Mouse (Mus musculus) liver, embryonic 11.5 days (tissue): ENCODE measurements around the gene Sntg2. TPM values are rescaled to one million over a fixed set of nuclear protein-coding genes. Genes with fewer than 3 reads are reported as not detected.

Source experiments
- ATAC-seq: fragments of 200-750 bp; cut with Nextera tagmentation; replicated peaks from 2 replicates; pipeline ENCODE4 v1.8.0; 2017; ENCODE audit warnings: moderate number of reproducible peaks, mild to moderate bottlenecking, moderate TSS enrichment, moderate library complexity; ENCODE audit not compliant: low FRiP score
- DNase-seq: peaks from one replicate; pipeline ENCODE4 v3.0.0-alpha.2; 2017; ENCODE audit warnings: low spot score
- H3K27ac ChIP-seq: fragments of 300-500 bp; sonication (generic); 2 replicates; pipeline ENCODE4 v1.5.1; 2014; ENCODE audit warnings: mild to moderate bottlenecking, low read depth, low read length, control low read depth
- H3K27me3 ChIP-seq: fragments of 300-500 bp; sonication (generic); replicated peaks from 2 replicates; pipeline ENCODE4 v1.6.1; 2014; ENCODE audit warnings: low read length, mixed read lengths; ENCODE audit not compliant: control insufficient read depth, insufficient read depth
- H3K36me3 ChIP-seq: fragments of 300-500 bp; sonication (generic); 2 replicates; pipeline ENCODE4 v1.6.1; 2014; ENCODE audit warnings: mild to moderate bottlenecking, low read length, moderate library complexity, mixed read lengths; ENCODE audit not compliant: control insufficient read depth, insufficient read depth
- H3K4me1 ChIP-seq: fragments of 300-500 bp; sonication (generic); replicated peaks from 2 replicates; pipeline ENCODE4 v1.6.1; 2014; ENCODE audit warnings: low read length, mixed read lengths; ENCODE audit not compliant: control insufficient read depth, insufficient read depth
- H3K4me2 ChIP-seq: fragments of 300-500 bp; sonication (generic); 2 replicates; pipeline ENCODE4 v1.6.1; 2014; ENCODE audit warnings: mild to moderate bottlenecking, control low read depth, moderate library complexity
- H3K4me3 ChIP-seq: fragments of 300-500 bp; sonication (generic); 2 replicates; pipeline ENCODE4 v1.5.1; 2014; ENCODE audit warnings: low read depth, low read length, control low read depth
- H3K9ac ChIP-seq: fragments of 300-500 bp; sonication (generic); 2 replicates; pipeline ENCODE4 v1.6.1; 2014; ENCODE audit warnings: low read depth, low read length, control low read depth
- H3K9me3 ChIP-seq: fragments of 300-500 bp; sonication (generic); 2 replicates; pipeline ENCODE4 v1.6.1; 2016; ENCODE audit warnings: low read length, inconsistent platforms, mixed read lengths; ENCODE audit not compliant: control insufficient read depth
- WGBS: fragments of 180-500 bp; shearing (Covaris S2); extraction: QIAGEN DNeasy Blood & Tissue Kit; methylation state at CpG from one replicate; pipeline ENCODE4 v1.1.7; 2014; 5-methylcytosine and 5-hydroxymethylcytosine counted together
- polyA plus RNA-seq: library from polyadenylated mRNA; unstranded; fragments of >200 nt; fragmentation: Nextera tagmentation; extraction: Ambion mirVana; gene quantifications from 2 replicates; pipeline ENCODE4 v1.2.1, GENCODE M21; 2014

Sntg2 gene
- polyA plus RNA-seq, 1 experiment from 2014 or later: 1.5 TPM

DNA sequence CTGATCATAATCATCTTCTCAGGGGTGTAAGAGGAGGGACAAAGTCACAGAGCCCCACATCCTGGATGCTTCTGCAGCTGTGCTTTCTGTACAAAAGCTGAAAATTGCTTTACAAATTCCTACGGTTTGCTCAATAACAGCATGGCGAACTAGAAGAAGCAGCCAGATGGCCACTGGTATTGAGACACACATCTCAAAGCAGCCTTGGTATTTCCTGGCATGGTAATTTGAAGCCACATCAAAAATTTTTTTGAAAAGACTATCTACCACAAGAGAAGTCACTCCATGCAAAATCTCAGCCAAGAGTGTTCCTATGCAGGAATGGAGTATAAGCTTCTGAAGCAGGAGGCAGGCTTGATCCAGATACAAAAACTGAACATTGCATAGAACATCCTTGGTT, 195.6 kb downstream of the Sntg2 start:
- Histone ChIP-seq H3K9me3 (no peaks in the 10 kb centered on the region), H3K27me3 (no peaks in the 10 kb centered on the region), H3K4me2 (no peak overlapping the region), H3K9ac (no peak overlapping the region), H3K36me3 (no peaks in the 10 kb centered on the region), H3K4me1 (no peaks in the 10 kb centered on the region), H3K27ac (no peak overlapping the region), H3K4me3 (no peak overlapping the region)
- DNase-seq (no peak), ATAC-seq (no peak)
- 87% methylated on average over 2 of the region's 2 CpGs for WGBS

DNA sequence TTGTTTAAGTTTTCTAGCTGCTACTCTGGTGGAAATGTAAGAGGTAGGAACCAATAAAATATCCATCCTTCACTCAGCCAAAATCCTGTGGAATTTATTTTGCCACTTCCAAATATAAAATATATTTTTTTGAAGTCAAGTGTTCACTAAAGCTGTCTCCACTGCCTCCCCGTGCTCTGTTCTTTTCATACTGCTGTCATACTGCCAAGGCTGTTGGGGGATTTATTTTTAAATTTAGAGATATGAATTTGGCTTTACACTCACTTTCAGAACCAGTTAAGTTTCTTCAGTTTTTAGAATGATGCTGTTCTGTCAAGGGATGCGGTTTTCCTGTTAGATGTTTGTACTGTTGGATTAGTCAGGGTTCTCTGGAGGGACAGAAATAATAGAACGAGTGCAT, 204.7 kb downstream of the Sntg2 start:
- H3K4me3 ChIP-seq: no peak overlapping the region
- 76% methylated on average over 3 of the region's 3 CpGs for WGBS
- no peaks in the 10 kb centered on the region for H3K36me3 ChIP-seq
- H3K27ac ChIP-seq: no peak overlapping the region
- H3K9ac ChIP-seq: no peak overlapping the region
- no peak overlapping the region for H3K4me2 ChIP-seq
- H3K9me3 ChIP-seq: no peaks in the 10 kb centered on the region
- H3K4me1 ChIP-seq: no peaks in the 10 kb centered on the region
- no peaks in the 10 kb centered on the region for H3K27me3 ChIP-seq
- DNase-seq (no peak), ATAC-seq (no peak)

DNA sequence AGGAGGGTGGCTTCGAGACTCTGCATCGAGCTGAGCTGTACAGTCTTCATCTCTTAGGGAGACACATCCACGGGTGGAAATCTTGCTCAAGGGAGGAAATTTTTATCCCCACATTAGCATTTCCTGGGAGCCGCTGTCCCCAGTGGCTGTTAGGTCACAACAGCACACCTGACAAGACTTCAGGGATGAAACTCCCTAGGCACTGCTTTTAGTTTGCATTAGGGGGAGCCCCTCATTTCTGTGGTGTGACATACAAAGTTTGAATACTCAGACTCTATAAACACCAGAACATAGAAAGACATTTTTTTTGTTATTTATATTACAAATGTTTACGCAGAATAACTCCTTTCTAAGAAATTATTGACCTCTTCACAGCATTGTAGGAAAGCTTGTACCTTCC, 208.6 kb downstream of the Sntg2 start:
- ATAC-seq (no peak), DNase-seq (no peak)
- Histone ChIP-seq H3K4me2 (no peak overlapping the region), H3K36me3 (no peaks in the 10 kb centered on the region), H3K27ac (no peak overlapping the region), H3K9me3 (no peaks in the 10 kb centered on the region), H3K9ac (no peak overlapping the region), H3K4me3 (no peak overlapping the region), H3K27me3 (no peaks in the 10 kb centered on the region), H3K4me1 (no peaks in the 10 kb centered on the region)
- WGBS: 82% methylated on average over 5 of the region's 5 CpGs

DNA sequence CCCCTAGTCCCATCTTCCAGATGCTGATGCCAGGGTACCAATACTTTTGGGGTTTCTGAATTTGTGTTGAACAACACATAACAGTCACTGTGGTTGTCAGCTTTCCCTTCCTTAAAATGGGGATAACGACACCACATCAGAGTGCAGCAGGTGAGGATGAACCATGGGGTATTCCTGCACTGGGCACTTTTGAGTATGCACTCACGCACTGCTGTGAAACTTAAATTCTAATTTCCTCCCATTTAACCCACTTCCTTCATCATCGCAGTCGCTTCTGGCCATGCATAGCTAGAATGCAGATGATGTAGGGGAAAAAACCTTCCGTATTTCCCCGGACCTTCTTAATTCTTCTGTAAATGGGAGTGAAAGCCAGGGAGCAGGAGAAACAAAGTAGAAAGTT, 209.2 kb downstream of the Sntg2 start:
- Histone ChIP-seq H3K4me1 (no peaks in the 10 kb centered on the region), H3K27ac (no peak overlapping the region), H3K27me3 (no peaks in the 10 kb centered on the region), H3K36me3 (no peaks in the 10 kb centered on the region), H3K9me3 (no peaks in the 10 kb centered on the region), H3K4me2 (no peak overlapping the region), H3K9ac (no peak overlapping the region), H3K4me3 (no peak overlapping the region)
- 90% methylated on average over 6 of the region's 6 CpGs for WGBS
- ATAC-seq (no peak), DNase-seq (no peak)

DNA sequence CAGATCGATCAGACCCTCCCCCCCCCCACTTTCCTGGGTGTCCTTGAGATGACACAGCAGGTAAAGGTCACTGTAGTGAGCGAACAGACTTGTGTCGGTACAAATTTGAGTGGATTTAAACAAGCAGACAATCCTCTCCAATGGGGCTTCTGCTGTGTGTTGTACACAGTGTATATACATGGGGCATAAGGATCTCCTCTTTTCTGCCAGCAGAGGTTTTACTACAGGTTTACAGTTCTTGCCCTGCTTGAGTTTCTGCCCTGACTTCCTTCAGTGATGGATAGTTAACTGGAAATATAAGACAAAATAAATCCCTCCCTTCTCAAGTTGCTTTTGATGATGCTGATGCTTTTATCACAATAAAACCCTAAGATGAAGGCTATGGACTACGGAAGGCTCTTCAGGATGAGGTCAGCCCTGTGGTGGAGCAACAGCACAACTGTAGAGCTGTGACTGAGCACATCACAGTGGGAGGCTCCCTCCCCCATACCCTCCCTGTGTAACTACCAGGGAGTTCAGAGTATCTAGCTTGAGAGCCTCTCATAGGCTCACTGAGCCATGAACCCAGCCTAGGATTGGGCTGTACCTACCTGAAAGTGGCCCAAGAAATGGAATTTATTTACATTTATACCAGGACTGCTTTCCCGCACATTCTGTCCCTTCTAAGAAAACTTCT, 211.3 kb downstream of the Sntg2 start:
- Histone ChIP-seq H3K27ac (no peak overlapping the region), H3K9ac (no peak overlapping the region), H3K4me1 (no peaks in the 10 kb centered on the region), H3K36me3 (no peaks in the 10 kb centered on the region), H3K27me3 (no peaks in the 10 kb centered on the region), H3K4me3 (no peak overlapping the region), H3K4me2 (no peak overlapping the region), H3K9me3 (no peaks in the 10 kb centered on the region)
- ATAC-seq (no peak), DNase-seq (no peak)
- 74% methylated on average over 5 of the region's 5 CpGs for WGBS

DNA sequence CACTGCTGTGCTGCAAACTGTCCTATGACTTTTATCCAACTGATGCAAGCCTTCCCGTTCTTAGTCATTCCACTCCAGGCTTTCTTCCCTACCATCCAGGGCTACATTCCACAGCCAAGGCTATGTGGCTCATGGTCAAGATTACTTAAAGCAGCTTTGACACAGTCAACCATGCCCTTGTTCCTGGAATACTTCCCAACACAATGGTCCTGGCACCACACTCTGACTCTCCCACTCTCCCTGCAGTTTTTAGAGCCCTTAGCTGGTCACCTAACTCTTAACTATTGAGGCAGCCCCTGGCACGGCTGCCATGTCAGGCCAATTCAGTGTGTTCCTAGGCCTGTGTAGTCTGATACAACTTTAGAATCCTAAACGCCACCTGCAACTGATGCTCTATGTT, 212.7 kb downstream of the Sntg2 start:
- Histone ChIP-seq H3K9ac (no peak overlapping the region), H3K4me1 (no peaks in the 10 kb centered on the region), H3K27ac (no peak overlapping the region), H3K9me3 (no peaks in the 10 kb centered on the region), H3K27me3 (no peaks in the 10 kb centered on the region), H3K4me3 (no peak overlapping the region), H3K36me3 (no peaks in the 10 kb centered on the region), H3K4me2 (no peak overlapping the region)
- DNase-seq (no peak), ATAC-seq (no peak)
- 80% methylated on average over 3 of the region's 3 CpGs for WGBS

DNA sequence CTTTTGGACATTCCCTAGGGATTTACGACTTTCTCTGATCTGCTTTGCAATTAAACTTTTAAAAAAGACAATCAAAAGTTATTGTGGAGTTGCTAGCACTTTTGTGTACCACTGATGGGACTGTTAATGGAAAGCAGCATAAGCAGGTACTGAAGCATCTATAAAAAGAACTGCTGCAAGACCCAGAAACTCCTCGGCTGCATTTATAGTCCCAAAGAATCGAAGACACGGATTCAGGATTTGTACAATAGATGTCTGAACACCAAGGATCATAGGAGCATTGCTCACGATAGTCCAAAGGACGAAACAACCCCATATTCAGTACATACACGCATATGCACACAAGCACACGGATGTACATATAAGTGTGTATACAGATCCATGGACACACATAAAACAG, 213.4 kb downstream of the Sntg2 start:
- H3K27ac ChIP-seq: no peak overlapping the region

DNA sequence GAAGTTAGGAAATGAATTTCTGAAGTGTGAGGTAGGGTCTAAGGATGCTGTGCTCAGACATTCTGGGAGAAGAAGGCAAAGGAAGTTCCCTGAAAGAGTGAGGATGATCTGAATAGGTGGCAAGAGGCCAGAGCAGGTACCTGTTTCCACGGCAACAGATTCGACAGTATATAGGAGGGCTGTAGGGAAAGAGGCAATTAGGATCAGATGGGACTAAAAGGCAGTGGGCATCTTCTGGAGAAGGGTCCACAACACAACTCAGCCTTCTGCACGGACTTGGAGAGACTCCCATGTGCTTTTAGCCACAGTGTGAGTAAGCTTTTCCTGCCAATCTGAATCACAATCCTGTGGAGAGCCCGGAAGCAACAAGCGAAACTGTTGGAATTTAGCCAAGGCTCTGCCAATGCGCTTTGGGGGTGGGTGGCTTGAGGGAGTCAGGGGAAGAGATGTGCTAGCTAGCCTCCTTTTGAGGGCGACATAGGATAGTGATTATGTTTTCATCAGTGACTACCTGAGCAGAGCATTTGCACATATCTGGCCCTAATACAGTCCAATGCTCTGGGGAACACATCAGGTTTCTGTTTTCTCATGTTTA, 219.0 kb downstream of the Sntg2 start:
- no peak overlapping the region for H3K27ac ChIP-seq
- no peaks in the 10 kb centered on the region for H3K27me3 ChIP-seq
- H3K9ac ChIP-seq: no peak overlapping the region
- no peaks in the 10 kb centered on the region for H3K9me3 ChIP-seq
- WGBS: 76% methylated on average over 7 of the region's 7 CpGs
- H3K36me3 ChIP-seq: no peaks in the 10 kb centered on the region
- H3K4me2 ChIP-seq: no peak overlapping the region
- no peak for ATAC-seq
- no peak for DNase-seq
- H3K4me3 ChIP-seq: no peak overlapping the region
- H3K4me1 ChIP-seq: no peaks in the 10 kb centered on the region

More for the DNA sequence above, 213.4 kb downstream of the Sntg2 start:
- WGBS: 82% methylated on average over 8 of the region's 8 CpGs
- Histone ChIP-seq H3K4me2 (no peak overlapping the region), H3K27me3 (no peaks in the 10 kb centered on the region), H3K36me3 (no peaks in the 10 kb centered on the region), H3K4me1 (no peaks in the 10 kb centered on the region), H3K4me3 (no peak overlapping the region), H3K9ac (no peak overlapping the region), H3K9me3 (no peaks in the 10 kb centered on the region)
- ATAC-seq: no peak
- DNase-seq: no peak

DNA sequence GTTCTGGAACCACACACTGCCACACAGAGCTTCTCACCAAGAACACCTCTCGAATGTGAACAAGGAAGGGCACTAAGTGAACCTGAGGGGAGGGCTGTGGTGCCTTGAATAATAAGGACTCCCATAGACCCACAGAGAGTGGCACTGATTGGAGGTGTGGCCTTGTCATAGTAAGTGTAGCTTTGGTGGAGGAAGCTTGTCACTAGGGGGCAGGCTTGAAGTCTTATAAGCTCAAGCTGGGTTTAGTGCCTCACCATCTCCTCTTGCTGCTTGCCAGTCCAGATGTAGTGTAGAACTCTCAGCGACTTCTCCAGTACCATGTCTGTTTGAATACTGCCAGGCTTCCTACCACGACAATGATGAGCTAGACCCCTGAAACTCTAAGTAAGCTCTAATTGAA, 231.1 kb downstream of the Sntg2 start:
- DNase-seq (no peak), ATAC-seq (no peak)
- Histone ChIP-seq H3K4me1 (no peaks in the 10 kb centered on the region), H3K4me2 (no peak overlapping the region), H3K27ac (no peak overlapping the region), H3K27me3 (no peaks in the 10 kb centered on the region), H3K9me3 (no peaks in the 10 kb centered on the region), H3K4me3 (no peak overlapping the region), H3K9ac (no peak overlapping the region), H3K36me3 (no peaks in the 10 kb centered on the region)
- 58% methylated on average over 3 of the region's 3 CpGs for WGBS
